Comparison of ENCODE assay signal across 9 mouse cellular contexts in genomic region chr15:100041267-100042047, GRCm38 (mm10). TPM values are rescaled to one million over a fixed set of nuclear protein-coding genes. Genes with fewer than 3 reads are reported as not detected.
DNase-seq lines count a peak whose midpoint lies in the region; ATAC-seq and TF ChIP-seq lines count a peak whose summit lies in the region.
"Had no signal": no experiment of that assay in that cellular context is flagged by ENCODE, and none has a peak within 500 bp of the region (broad histone marks: within the 10 kb centered on the region; RNA-seq: fewer than 3 reads in every experiment).

No protein-coding gene starts in this region.

- peak overlapping the region in 1 of 2 experiments; percentile 3; a peak in 1 of 4 replicates for H3K4me3 ChIP-seq in ES-E14 (ENCODE audit: insufficient read depth in 1 of 2, low read depth in 1 of 2, low read length in 2 of 2, poor library complexity in 1 of 2, severe bottlenecking in 1 of 2)
- H3K4me3 ChIP-seq in forebrain, embryonic 15.5 days = peak overlapping the region; percentile 95
- H3K4me3 ChIP-seq in liver, embryonic 13.5 days (replicated peaks) = no peak overlapping the region; the same call in 1 of the 2 replicates
- H3K4me3 ChIP-seq in olfactory bulb, adult 2 months (ENCODE audit: insufficient read depth, low read depth, low read length) = peak overlapping the region; percentile 41

- peak; percentile 29; the same call in 1 of the 2 replicates for ATAC-seq in frontal cortex, adult (ENCODE audit: low TSS enrichment)
- no peak for ATAC-seq in forebrain, embryonic 15.5 days (replicated peaks)
- no peak for ATAC-seq in liver, embryonic 13.5 days (ENCODE audit: low read depth)
- ATAC-seq: Patski had no signal

- no peak overlapping the region for H3K27ac ChIP-seq in ES-E14 (ENCODE audit: insufficient read depth, low read depth, low read length, poor library complexity, severe bottlenecking)
- peak overlapping the region; percentile 61 for H3K27ac ChIP-seq in forebrain, embryonic 15.5 days (replicated peaks)
- H3K27ac ChIP-seq in liver, embryonic 13.5 days = no peak overlapping the region
- peak overlapping the region; percentile 59; the same call in 1 of the 2 replicates for H3K27ac ChIP-seq in olfactory bulb, adult 2 months (ENCODE audit: insufficient read depth, low read depth, low read length)

- peak overlapping the region; percentile 70 for H3K4me2 ChIP-seq in forebrain, embryonic 15.5 days (replicated peaks)
- peak overlapping the region; percentile 35 for H3K4me2 ChIP-seq in liver, embryonic 13.5 days

- no peak for DNase-seq in frontal cortex, adult 2 months (ENCODE audit: extremely low spot score in 1 of 2, low spot score in 1 of 2)
- DNase-seq in ES-E14 (ENCODE audit: low read depth, low spot score) = peak; percentile 61
- DNase-seq in liver, embryonic 13.5 days = no peak
- no peak for DNase-seq in left cerebral cortex, adult 11 months (ENCODE audit: low spot score)
- no peak for DNase-seq in gastrocnemius, postnatal 10 days

- H3K9me3 ChIP-seq in ES-E14 (ENCODE audit: control insufficient read depth, insufficient read depth, low read depth, low read length) = no peaks in the 10 kb centered on the region
- no peaks in the 10 kb centered on the region for H3K9me3 ChIP-seq in forebrain, embryonic 15.5 days
- H3K9me3 ChIP-seq in liver, embryonic 13.5 days (replicated peaks) = no peaks in the 10 kb centered on the region

- peaks cover 0 to 13% of the 10 kb centered on the region in 2 experiments; a peak in 2 of 4 replicates for H3K4me1 ChIP-seq in ES-E14 (ENCODE audit: control insufficient read depth in 2 of 2, insufficient read depth in 2 of 2, low read length in 2 of 2, poor library complexity in 1 of 2)
- H3K4me1 ChIP-seq in forebrain, embryonic 15.5 days = peaks cover 38% of the 10 kb centered on the region
- H3K4me1 ChIP-seq in liver, embryonic 13.5 days (replicated peaks) = peaks cover 45% of the 10 kb centered on the region
- H3K4me1 ChIP-seq in olfactory bulb, adult 2 months (ENCODE audit: control insufficient read depth, insufficient read depth, low read length) = peaks cover 17% of the 10 kb centered on the region

- in situ Hi-C loops in ES-E14 (cut with MboI; ENCODE audit: low sequenced_read_pairs in 2 of 2, unreplicated experiment in 2 of 2) = no loop called here

- H3K27me3 ChIP-seq in forebrain, embryonic 15.5 days = no peaks in the 10 kb centered on the region
- H3K27me3 ChIP-seq in liver, embryonic 13.5 days = peaks cover 34% of the 10 kb centered on the region
- H3K27me3 ChIP-seq: Patski had no signal

- WGBS in forebrain, embryonic 15.5 days = 27% methylated on average over 10 of the region's 10 CpGs
- 29% methylated on average over 10 of the region's 10 CpGs for WGBS in liver, embryonic 13.5 days (ENCODE audit: insufficient replicate concordance)
- WGBS in olfactory bulb, adult 2 months = 28% methylated on average over 10 of the region's 10 CpGs

- no peak for TF ChIP-seq CTCF in olfactory bulb, adult 2 months (IDR thresholded peaks at IDR 0.05; ENCODE audit: insufficient read depth, low read depth, low read length)

- H3K9ac ChIP-seq in ES-E14 (ENCODE audit: insufficient read depth, low read depth, low read length, poor library complexity, severe bottlenecking) = no peak overlapping the region
- peak overlapping the region; percentile 35 for H3K9ac ChIP-seq in forebrain, embryonic 15.5 days (replicated peaks)
- no peak overlapping the region for H3K9ac ChIP-seq in liver, embryonic 13.5 days

- TF ChIP-seq POLR2A in olfactory bulb, adult 2 months (IDR thresholded peaks at IDR 0.05; ENCODE audit: insufficient read depth, low read depth, low read length) = no peak

- no peaks in the 10 kb centered on the region for H3K36me3 ChIP-seq in ES-E14 (ENCODE audit: control insufficient read depth, insufficient read depth, low read length, poor library complexity, severe bottlenecking)
- no peaks in the 10 kb centered on the region for H3K36me3 ChIP-seq in forebrain, embryonic 15.5 days
- H3K36me3 ChIP-seq in liver, embryonic 13.5 days = no peaks in the 10 kb centered on the region

TF ChIP-seq in ES-E14, 5 proteins besides CTCF, POLR2A, EP300 and RAD21:
- TF ChIP-seq ZC3H11A (IDR thresholded peaks at IDR 0.05; ENCODE audit: borderline replicate concordance, low read depth, low read length) (no peak), HCFC1 (IDR thresholded peaks at IDR 0.05; ENCODE audit: borderline replicate concordance, insufficient read depth, low read length) (no peak), CHD2 (IDR thresholded peaks at IDR 0.05; ENCODE audit: low read depth, low read length) (no peak), MAFK (IDR thresholded peaks at IDR 0.05; ENCODE audit: insufficient read depth, low read depth, low read length) (no peak), ZNF384 (IDR thresholded peaks at IDR 0.05; ENCODE audit: low read depth, low read length) (no peak)
TF ChIP-seq in ES-E14: peak in this region for 0.

RNA-seq across cellular contexts. Expression of gene Dip2b, which starts 3.0 kb away (rescaled TPM):
- polyA plus RNA-seq in frontal cortex, adult 2 months (2012; rRNA removed) = 30.7 and 31.9 TPM in 2 replicates
- total RNA-seq in ES-E14 (2012; rRNA removed) = 18.6 and 21.1 TPM in 2 replicates
- polyA plus RNA-seq in forebrain, embryonic 15.5 days (2015; fragmentation: Nextera tagmentation; extraction: Ambion mirVana) = 20.2 and 20.5 TPM in 2 replicates
- polyA plus RNA-seq in liver, embryonic 13.5 days (2015; fragmentation: Nextera tagmentation; extraction: Ambion mirVana) = 2.1 and 2.2 TPM in 2 replicates
- polyA plus RNA-seq in olfactory bulb, adult 2 months (2012; ENCODE audit: insufficient read depth, insufficient read length, low replicate concordance, missing spikeins) = 51.2 TPM in 1 of 2 replicates, not detected in the other
- total RNA-seq in gastrocnemius, postnatal 10 days (2021) = 10 to 100 TPM; 17.5 to 19.3 TPM

Comparison
In these comparisons a context has a peak if more than half of its experiments do, and no peak if none do; other contexts are left out.
1. H3K27ac ChIP-seq: peak in forebrain, embryonic 15.5 days (single experiment) and olfactory bulb, adult 2 months (single experiment); none in ES-E14 (single experiment) and liver, embryonic 13.5 days (single experiment).